8 mouse cellular contexts compared by ENCODE assay signal in the genomic region with DNA sequence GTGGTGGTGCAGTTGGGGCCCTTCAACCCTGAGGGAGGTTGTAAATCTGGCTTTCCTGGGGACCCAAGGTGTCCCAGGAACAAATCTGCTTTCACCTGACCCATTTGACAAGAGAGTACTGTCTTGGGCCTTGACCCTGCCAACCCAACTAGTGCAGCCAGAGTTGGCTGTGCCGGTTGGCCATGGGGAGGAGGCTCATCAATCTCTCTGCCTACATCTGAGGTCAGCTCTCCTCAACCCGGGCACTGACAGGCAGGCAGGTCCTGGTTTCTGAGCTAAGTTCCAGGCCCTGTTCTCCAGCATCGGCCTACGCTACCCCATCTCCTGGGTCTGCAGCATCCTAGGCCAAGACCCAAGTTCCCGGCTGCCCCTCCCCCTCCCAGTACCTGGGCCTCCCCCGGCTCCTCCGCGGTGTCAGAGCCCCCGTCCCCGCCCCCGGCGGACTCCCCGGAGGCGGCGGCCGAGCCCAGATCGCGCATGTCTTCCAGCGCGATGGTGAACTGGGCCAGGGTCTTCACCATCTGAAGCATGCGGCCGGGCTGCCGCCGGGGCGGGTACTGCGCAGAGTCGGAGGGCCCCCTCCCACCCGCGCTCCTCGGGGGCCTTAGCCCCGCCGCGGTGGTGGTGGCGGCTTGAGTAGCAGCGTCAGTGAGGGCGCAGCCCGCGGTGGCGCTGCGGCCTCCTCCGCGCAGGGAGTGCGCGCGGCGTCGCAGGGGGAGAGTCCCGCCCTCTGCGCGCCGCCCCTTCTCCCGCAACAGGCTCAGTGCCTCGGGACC. TPM values are rescaled to one million over a fixed set of nuclear protein-coding genes. Genes with fewer than 3 reads are reported as not detected.
DNase-seq lines count a peak whose midpoint lies in the region; ATAC-seq and TF ChIP-seq lines count a peak whose summit lies in the region.

No protein-coding gene starts in this region.

- H3K9ac ChIP-seq in hindbrain, embryonic 14.5 days, result peak overlapping the region; percentile 86
- H3K9ac ChIP-seq in limb, embryonic 12.5 days (replicated peaks), result peak overlapping the region; percentile 81
- H3K9ac ChIP-seq in neural tube, embryonic 15.5 days (replicated peaks), result peak overlapping the region; percentile 70

- no peaks in the 10 kb centered on the region for H3K27me3 ChIP-seq in hindbrain, embryonic 14.5 days (ENCODE audit: control insufficient read depth, insufficient read depth, low read length)
- peaks cover 3% of the 10 kb centered on the region; the same call in 1 of the 2 replicates for H3K27me3 ChIP-seq in limb, embryonic 12.5 days
- H3K27me3 ChIP-seq in neural tube, embryonic 15.5 days (replicated peaks), result no peaks in the 10 kb centered on the region

- no peak for TF ChIP-seq POLR2A in embryonic fibroblast, embryonic 13.5 days (IDR thresholded peaks at IDR 0.05; ENCODE audit: low read depth, low read length)

- H3K4me3 ChIP-seq in embryonic fibroblast, embryonic 13.5 days (ENCODE audit: insufficient read depth, low read length), result peak overlapping the region; percentile 17
- H3K4me3 ChIP-seq in hindbrain, embryonic 14.5 days (replicated peaks; ENCODE audit: low read length), result peak overlapping the region; percentile 56
- peak overlapping the region; percentile 56 for H3K4me3 ChIP-seq in limb, embryonic 12.5 days (replicated peaks)
- peak overlapping the region; percentile 54 for H3K4me3 ChIP-seq in neural tube, embryonic 15.5 days (replicated peaks)

- WGBS in hindbrain, embryonic 14.5 days, result 3% methylated on average over 46 of the region's 53 CpGs
- 3% methylated on average over 53 of the region's 53 CpGs for WGBS in limb, embryonic 12.5 days
- WGBS in neural tube, embryonic 15.5 days, result 4% methylated on average over 35 of the region's 53 CpGs

- intact Hi-C loops in gastrocnemius, postnatal 14 days (cut with DNase I; ENCODE audit: low total_unique reads), result no loop called here

- H3K9me3 ChIP-seq in hindbrain, embryonic 14.5 days (ENCODE audit: control insufficient read depth, low read length), result no peaks in the 10 kb centered on the region
- H3K9me3 ChIP-seq in limb, embryonic 12.5 days, result no peaks in the 10 kb centered on the region
- no peaks in the 10 kb centered on the region for H3K9me3 ChIP-seq in neural tube, embryonic 15.5 days (replicated peaks)

- 0 out of 2 replicates have a peak, but pooled peaks cover 3% of the 10 kb centered on the region for H3K4me1 ChIP-seq in embryonic fibroblast, embryonic 13.5 days (ENCODE audit: control insufficient read depth, insufficient read depth, low read length)
- peaks cover 27% of the 10 kb centered on the region for H3K4me1 ChIP-seq in hindbrain, embryonic 14.5 days (replicated peaks; ENCODE audit: control insufficient read depth, insufficient read depth, low read length)
- H3K4me1 ChIP-seq in limb, embryonic 12.5 days (replicated peaks), result peaks cover 37% of the 10 kb centered on the region
- peaks cover 42% of the 10 kb centered on the region for H3K4me1 ChIP-seq in neural tube, embryonic 15.5 days

- TF ChIP-seq CTCF in embryonic fibroblast, embryonic 13.5 days (IDR thresholded peaks at IDR 0.05; ENCODE audit: borderline replicate concordance, insufficient read depth, low read length), result no peak

- peak overlapping the region; percentile 96 for H3K4me2 ChIP-seq in hindbrain, embryonic 14.5 days (replicated peaks)
- H3K4me2 ChIP-seq in limb, embryonic 12.5 days, result peak overlapping the region; percentile 95
- peak overlapping the region; percentile 93 for H3K4me2 ChIP-seq in neural tube, embryonic 15.5 days

- H3K36me3 ChIP-seq in hindbrain, embryonic 14.5 days (replicated peaks; ENCODE audit: control insufficient read depth, insufficient read depth), result 0 out of 2 replicates have a peak, but pooled peaks cover 11% of the 10 kb centered on the region
- H3K36me3 ChIP-seq in limb, embryonic 12.5 days, result peaks cover 35% of the 10 kb centered on the region
- peaks cover 10% of the 10 kb centered on the region; the same call in 1 of the 2 replicates for H3K36me3 ChIP-seq in neural tube, embryonic 15.5 days

- DNase-seq in gastrocnemius, postnatal 14 days, result peak; percentile 50
- DNase-seq in gastrocnemius, postnatal 4 days (ENCODE audit: low spot score in 2 of 2), result no peak
- DNase-seq in adrenal gland, postnatal 25 days, result peak; percentile 60
- DNase-seq in hindbrain, embryonic 14.5 days (ENCODE audit: low spot score), result peak; percentile 67
- DNase-seq in spleen, postnatal 4 days (ENCODE audit: low spot score in 2 of 2), result no peak

- no peak overlapping the region for H3K27ac ChIP-seq in embryonic fibroblast, embryonic 13.5 days (ENCODE audit: insufficient read depth, low read length)
- peak overlapping the region; percentile 53 for H3K27ac ChIP-seq in hindbrain, embryonic 14.5 days
- peak overlapping the region; percentile 20; the same call in 1 of the 2 replicates for H3K27ac ChIP-seq in limb, embryonic 12.5 days
- peak overlapping the region; percentile 54 for H3K27ac ChIP-seq in neural tube, embryonic 15.5 days (replicated peaks)

- ATAC-seq in hindbrain, embryonic 14.5 days (ENCODE audit: low FRiP score), result peak; percentile 81
- peak; percentile 30; the same call in 1 of the 2 replicates for ATAC-seq in limb, embryonic 12.5 days (ENCODE audit: insufficient number of reproducible peaks, insufficient read depth, low FRiP score, low TSS enrichment, low read depth)
- peak; percentile 78 for ATAC-seq in neural tube, embryonic 15.5 days (ENCODE audit: low FRiP score)

RNA-seq across cellular contexts. Expression of gene Relt, which starts 31.0 kb away (rescaled TPM):
- total RNA-seq in gastrocnemius, postnatal 14 days (2021), result 10 to 100 TPM in 1 of 2 experiments, 1 to 10 TPM in 1; 5.4 to 16.3 TPM
- total RNA-seq in gastrocnemius, postnatal 4 days (2021), result 10 to 100 TPM; 14.5 to 15.5 TPM
- 1.0 and 1.3 TPM in 2 replicates for total RNA-seq in adrenal gland, postnatal 25 days (2021)
- 4.6 and 7.4 TPM in 2 replicates for polyA plus RNA-seq in embryonic fibroblast, embryonic 13.5 days (2011; ENCODE audit: insufficient read length, low read depth, missing spikeins)
- 4.3 and 5.0 TPM in 2 replicates for polyA plus RNA-seq in hindbrain, embryonic 14.5 days (2014; fragmentation: Nextera tagmentation; extraction: Ambion mirVana)
- polyA plus RNA-seq in limb, embryonic 12.5 days (2016; fragmentation: Nextera tagmentation; extraction: Ambion mirVana), result 3.5 and 5.8 TPM in 2 replicates
- polyA plus RNA-seq in neural tube, embryonic 15.5 days (2015; fragmentation: Nextera tagmentation; extraction: Ambion mirVana), result 5.9 and 6.3 TPM in 2 replicates

RNA-seq across cellular contexts. Expression of gene Arhgef17, which starts 37.7 kb away (rescaled TPM):
- 10 to 100 TPM; 21.9 to 25.7 TPM for total RNA-seq in gastrocnemius, postnatal 14 days (2021)
- total RNA-seq in gastrocnemius, postnatal 4 days (2021), result 10 to 100 TPM; 40.4 to 43.6 TPM
- total RNA-seq in adrenal gland, postnatal 25 days (2021), result 76.1 and 81.2 TPM in 2 replicates
- 43.1 and 54.8 TPM in 2 replicates for polyA plus RNA-seq in embryonic fibroblast, embryonic 13.5 days (2011; ENCODE audit: insufficient read length, low read depth, missing spikeins)
- polyA plus RNA-seq in hindbrain, embryonic 14.5 days (2014; fragmentation: Nextera tagmentation; extraction: Ambion mirVana), result 15.5 and 19.5 TPM in 2 replicates
- polyA plus RNA-seq in limb, embryonic 12.5 days (2016; fragmentation: Nextera tagmentation; extraction: Ambion mirVana), result 8.3 and 11.1 TPM in 2 replicates
- 12.2 and 12.9 TPM in 2 replicates for polyA plus RNA-seq in neural tube, embryonic 15.5 days (2015; fragmentation: Nextera tagmentation; extraction: Ambion mirVana)

Comparison
In these comparisons a context has a peak if more than half of its experiments do, and no peak if none do; other contexts are left out.
1. DNase-seq: peak in gastrocnemius, postnatal 14 days (single experiment), adrenal gland, postnatal 25 days (single experiment) and hindbrain, embryonic 14.5 days (single experiment); none in gastrocnemius, postnatal 4 days (0 of 2) and spleen, postnatal 4 days (0 of 2).
2. ATAC-seq: peak in every context shown above with its lines; median percentile 81 in hindbrain, embryonic 14.5 days; 78 in neural tube, embryonic 15.5 days; 30 in limb, embryonic 12.5 days.
3. Peak in every context shown above with its lines, with median percentiles within 50 percentile points of each other: H3K4me3 ChIP-seq, H3K4me2 ChIP-seq and H3K9ac ChIP-seq.